22 mouse cellular contexts compared by ENCODE assay signal in the genomic region with DNA sequence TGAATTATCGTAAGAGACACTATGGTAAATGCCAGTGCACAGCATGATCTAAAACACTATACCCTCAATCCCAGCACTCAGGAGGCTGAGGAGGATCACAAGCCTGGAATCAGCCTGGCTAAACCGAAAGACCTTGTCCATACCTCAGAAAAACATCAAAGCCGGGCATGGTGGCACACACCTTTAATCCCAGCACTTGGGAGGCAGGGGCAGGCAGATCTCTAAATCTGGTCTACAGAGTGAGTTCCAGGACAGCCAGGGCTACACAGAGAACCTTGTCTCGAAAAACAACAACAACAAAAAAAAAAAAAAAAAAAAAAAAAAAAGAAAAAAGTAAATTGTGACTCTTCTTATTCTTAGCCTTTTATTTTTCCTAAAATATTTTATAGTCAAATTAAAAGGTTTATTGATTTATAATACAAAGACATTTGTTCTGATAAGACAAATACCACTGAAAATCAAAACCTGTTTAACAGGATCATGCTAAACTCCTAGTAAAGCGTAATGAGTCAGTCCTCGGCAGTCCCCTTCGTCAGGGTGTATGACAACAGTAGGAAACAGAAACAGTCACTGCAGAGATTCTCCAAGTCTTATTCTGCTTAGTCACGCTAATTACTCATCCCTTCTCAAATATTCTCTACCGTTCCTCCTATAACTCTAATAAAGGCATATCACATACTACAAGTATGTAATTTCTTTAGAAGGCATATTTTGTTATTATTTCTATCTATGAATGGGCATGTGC. TPM values are rescaled to one million over a fixed set of nuclear protein-coding genes. Genes with fewer than 3 reads are reported as not detected.
DNase-seq lines count a peak whose midpoint lies in the region; ATAC-seq and TF ChIP-seq lines count a peak whose summit lies in the region.
"Had no signal": no experiment of that assay in that cellular context is flagged by ENCODE, and none has a peak within 500 bp of the region (broad histone marks: within the 10 kb centered on the region; RNA-seq: fewer than 3 reads in every experiment).

No protein-coding gene starts in this region.

- TF ChIP-seq CTCF in stomach, postnatal 0 days (IDR thresholded peaks at IDR 0.05; ENCODE audit: low read depth), result no peak

- peaks cover 3% of the 10 kb centered on the region; the same call in 1 of the 2 replicates for H3K4me1 ChIP-seq in stomach, postnatal 0 days (replicated peaks; ENCODE audit: control insufficient read depth, insufficient read depth)

- no peak overlapping the region for H3K9ac ChIP-seq in stomach, postnatal 0 days (ENCODE audit: low read length)
- H3K9ac ChIP-seq: embryonic facial prominence, embryonic 12.5 days; forebrain, embryonic 13.5 days; hindbrain, embryonic 12.5 days had no signal

- no peaks in the 10 kb centered on the region for H3K9me3 ChIP-seq in stomach, postnatal 0 days (ENCODE audit: control insufficient read depth, low read length)
- H3K9me3 ChIP-seq: embryonic facial prominence, embryonic 12.5 days; forebrain, embryonic 13.5 days; hindbrain, embryonic 12.5 days had no signal

- TF ChIP-seq EP300 in stomach, postnatal 0 days (optimal IDR thresholded peaks at IDR 0.05), result no peak

- peaks cover 17% of the 10 kb centered on the region for H3K36me3 ChIP-seq in stomach, postnatal 0 days (ENCODE audit: control insufficient read depth, insufficient read depth, low read length)

- no peak overlapping the region for H3K4me3 ChIP-seq in stomach, postnatal 0 days (ENCODE audit: low read depth, low read length)
- H3K4me3 ChIP-seq: embryonic facial prominence, embryonic 12.5 days; forebrain, embryonic 13.5 days; hindbrain, embryonic 12.5 days had no signal

- ATAC-seq in stomach, postnatal 0 days (ENCODE audit: low FRiP score, low TSS enrichment), result peak; percentile 76
- ATAC-seq: activated CD4-positive, CD25-positive, alpha-beta regulatory T cell, adult 4 months; forebrain, embryonic 13.5 days; hindbrain, embryonic 16.5 days; inflammation-experienced regulatory T-cells, adult 6 months; intestine, postnatal 0 days; Patski had no signal

- DNase-seq in heart, adult 11 months, result peak; percentile 83
- no peak for DNase-seq in heart, adult 18-20 months
- DNase-seq in 3134 (ENCODE audit: extremely low read depth, insufficient read length, low spot score) (peak; percentile 30), 416B (ENCODE audit: low read depth) (peak; percentile 63)
- no peak for DNase-seq in stomach, postnatal 0 days (ENCODE audit: low spot score)
- no peak for DNase-seq in urinary bladder, adult 2 months (ENCODE audit: low spot score)
- DNase-seq: adrenal gland, postnatal 36 days; cerebellum, adult 11 months; cerebellum, adult 8-10 months; cerebellum, postnatal 25 days; heart, postnatal 10 days; heart, postnatal 4 days had no signal

- H3K27me3 ChIP-seq in stomach, postnatal 0 days (ENCODE audit: control insufficient read depth, insufficient read depth, low read length), result no peaks in the 10 kb centered on the region
- H3K27me3 ChIP-seq: embryonic facial prominence, embryonic 12.5 days; forebrain, embryonic 13.5 days; hindbrain, embryonic 12.5 days; Patski had no signal

- no peak overlapping the region for H3K27ac ChIP-seq in stomach, postnatal 0 days (replicated peaks)
- H3K27ac ChIP-seq: embryonic facial prominence, embryonic 12.5 days; forebrain, embryonic 13.5 days; hindbrain, embryonic 12.5 days had no signal

- no peak overlapping the region for H3K4me2 ChIP-seq in stomach, postnatal 0 days (replicated peaks; ENCODE audit: low read depth)
- H3K4me2 ChIP-seq: embryonic facial prominence, embryonic 12.5 days; forebrain, embryonic 13.5 days; hindbrain, embryonic 12.5 days had no signal

- WGBS in stomach, postnatal 0 days, result 74% methylated on average over 9 of the region's 9 CpGs

RNA-seq across cellular contexts. Expression of gene Oser1, which starts 11.5 kb away (rescaled TPM):
- 10 to 100 TPM; 17.5 to 30.0 TPM for total RNA-seq in heart, adult 18-20 months (2021)
- polyA plus RNA-seq in stomach, postnatal 0 days (2015; fragmentation: Nextera tagmentation; extraction: Ambion mirVana), result 79.8 and 81.4 TPM in 2 replicates
- 34.7 and 36.7 TPM in 2 replicates for polyA plus RNA-seq in urinary bladder, adult 2 months (2012; rRNA removed)

RNA-seq across cellular contexts. Expression of gene Jph2, which starts 15.2 kb away (rescaled TPM):
- total RNA-seq in heart, adult 18-20 months (2021), result 100 to 1,000 TPM; 393 to 402 TPM
- 13.6 and 13.9 TPM in 2 replicates for polyA plus RNA-seq in stomach, postnatal 0 days (2015; fragmentation: Nextera tagmentation; extraction: Ambion mirVana)
- 113 and 164 TPM in 2 replicates for polyA plus RNA-seq in urinary bladder, adult 2 months (2012; rRNA removed)
- polyA plus RNA-seq: activated CD4-positive, CD25-positive, alpha-beta regulatory T cell, adult 4 months; inflammation-experienced regulatory T-cells, adult 6 months had no signal

RNA-seq across cellular contexts. Expression of gene Gdap1l1, which starts 25.3 kb away (rescaled TPM):
- total RNA-seq in heart, adult 18-20 months (2021), result not detected
- polyA plus RNA-seq in stomach, postnatal 0 days (2015; fragmentation: Nextera tagmentation; extraction: Ambion mirVana), result 1.9 and 2.7 TPM in 2 replicates
- 0.30 and 0.44 TPM in 2 replicates for polyA plus RNA-seq in urinary bladder, adult 2 months (2012; rRNA removed)
- total RNA-seq: gastrocnemius, postnatal 4 days; heart, postnatal 10 days; heart, postnatal 4 days; MEL had no signal
- polyA plus RNA-seq: activated CD4-positive, CD25-positive, alpha-beta regulatory T cell, adult 4 months had no signal

RNA-seq across cellular contexts. Expression of gene Fitm2, which starts 59.4 kb away (rescaled TPM):
- total RNA-seq in heart, adult 18-20 months (2021), result 100 to 1,000 TPM; 203 to 216 TPM
- 11.2 TPM in 2 replicates for polyA plus RNA-seq in stomach, postnatal 0 days (2015; fragmentation: Nextera tagmentation; extraction: Ambion mirVana)
- 4.7 and 7.0 TPM in 2 replicates for polyA plus RNA-seq in urinary bladder, adult 2 months (2012; rRNA removed)

Comparison
In these comparisons a context has a peak if more than half of its experiments do, and no peak if none do; other contexts are left out.
1. DNase-seq: peak in heart, adult 11 months (single experiment), 3134 (single experiment) and 416B (single experiment); none in heart, adult 18-20 months (0 of 2), stomach, postnatal 0 days (single experiment) and urinary bladder, adult 2 months (single experiment).